ENCODE assay signal across 11 mouse cellular contexts in the genomic region with DNA sequence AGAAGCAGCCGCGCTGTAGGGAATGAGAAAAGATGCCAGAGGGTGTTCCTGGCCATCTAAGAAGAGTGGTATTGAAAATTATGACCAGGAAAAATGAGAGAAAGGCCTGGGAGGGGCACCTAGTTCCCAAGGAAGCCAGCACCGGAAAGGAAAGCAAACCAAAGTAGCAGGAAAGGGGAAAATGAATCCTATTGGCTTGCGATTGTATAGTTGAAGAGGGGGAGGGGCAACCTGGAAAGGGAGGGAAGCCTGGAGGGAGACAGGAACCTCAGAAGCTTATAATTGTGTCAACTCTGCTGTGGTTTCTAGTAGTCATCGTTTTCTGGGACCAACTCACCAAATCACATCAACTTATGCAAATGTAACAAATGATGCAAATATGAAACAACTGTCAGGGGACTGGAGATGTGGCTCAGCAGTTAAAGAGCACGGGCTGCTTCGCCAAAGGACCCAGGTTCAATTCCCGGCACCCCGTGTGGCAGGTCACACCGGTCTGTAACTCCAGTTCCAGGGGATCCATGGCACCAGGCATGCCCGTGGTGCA.
DNase-seq lines count a peak whose midpoint lies in the region; ATAC-seq lines count a peak whose summit lies in the region.
"Had no signal": no experiment of that assay in that cellular context is flagged by ENCODE, and none has a peak within 500 bp of the region (broad histone marks: within the 10 kb centered on the region; RNA-seq: fewer than 3 reads in every experiment).

No protein-coding gene starts in this region.

- no peak overlapping the region for H3K9ac ChIP-seq in hindbrain, embryonic 15.5 days
- H3K9ac ChIP-seq in hindbrain, embryonic 12.5 days = no peak overlapping the region
- H3K9ac ChIP-seq in heart, embryonic 15.5 days = no peak overlapping the region

- no peak overlapping the region for H3K4me3 ChIP-seq in hindbrain, embryonic 15.5 days
- no peak overlapping the region for H3K4me3 ChIP-seq in hindbrain, embryonic 12.5 days
- peak overlapping the region; percentile 96 for H3K4me3 ChIP-seq in brown adipose tissue, adult 24 weeks (ENCODE audit: insufficient read depth, low read depth, low read length)
- peak overlapping the region; percentile 80 for H3K4me3 ChIP-seq in heart, embryonic 15.5 days

- peaks cover 48% of the 10 kb centered on the region for H3K4me1 ChIP-seq in hindbrain, embryonic 15.5 days (replicated peaks)
- H3K4me1 ChIP-seq in hindbrain, embryonic 12.5 days = peaks cover 38% of the 10 kb centered on the region
- peaks cover 16% of the 10 kb centered on the region for H3K4me1 ChIP-seq in brown adipose tissue, adult 24 weeks (ENCODE audit: control insufficient read depth, insufficient read depth, insufficient read length, low read length)
- peaks cover 66% of the 10 kb centered on the region for H3K4me1 ChIP-seq in heart, embryonic 15.5 days (replicated peaks)

- 68% methylated on average over 11 of the region's 11 CpGs for WGBS in hindbrain, embryonic 15.5 days
- 72% methylated on average over 11 of the region's 11 CpGs for whole genome bisulfite sequencing in hindbrain, embryonic 12.5 days
- WGBS in heart, embryonic 15.5 days = 68% methylated on average over 11 of the region's 11 CpGs

- no peak overlapping the region for H3K27ac ChIP-seq in hindbrain, embryonic 15.5 days (replicated peaks)
- H3K27ac ChIP-seq in hindbrain, embryonic 12.5 days = no peak overlapping the region
- H3K27ac ChIP-seq in brown adipose tissue, adult 24 weeks (replicated peaks; ENCODE audit: low read depth, low read length) = peak overlapping the region; percentile 81
- H3K27ac ChIP-seq in heart, embryonic 15.5 days = peak overlapping the region; percentile 98

- DNase-seq in lung, postnatal 14 days = peak; percentile 57
- no peak for DNase-seq in embryo, embryonic 9.5 days (ENCODE audit: extremely low spot score)
- DNase-seq in ovary, postnatal 36 days (ENCODE audit: low spot score) = no peak
- DNase-seq: kidney, postnatal 14 days; retina, postnatal 1 day had no signal

- no peaks in the 10 kb centered on the region for H3K9me3 ChIP-seq in hindbrain, embryonic 15.5 days
- H3K9me3 ChIP-seq in hindbrain, embryonic 12.5 days (replicated peaks) = no peaks in the 10 kb centered on the region
- H3K9me3 ChIP-seq in heart, embryonic 15.5 days (replicated peaks) = no peaks in the 10 kb centered on the region

- no peak for ATAC-seq in hindbrain, embryonic 15.5 days (ENCODE audit: low FRiP score, low read depth)
- ATAC-seq in hindbrain, embryonic 12.5 days (ENCODE audit: low FRiP score) = no peak
- ATAC-seq in heart, embryonic 15.5 days (replicated peaks; ENCODE audit: insufficient number of reproducible peaks, insufficient read depth, low FRiP score, low read depth) = no peak
- no peak for ATAC-seq in inflammation-experienced regulatory T-cells, adult 6 months
- ATAC-seq: midbrain, embryonic 16.5 days had no signal

- H3K36me3 ChIP-seq in hindbrain, embryonic 15.5 days = no peaks in the 10 kb centered on the region
- H3K36me3 ChIP-seq in hindbrain, embryonic 12.5 days = no peaks in the 10 kb centered on the region
- H3K36me3 ChIP-seq in heart, embryonic 15.5 days = no peaks in the 10 kb centered on the region

- 0 out of 2 replicates have a peak overlapping the region, but pooled peaks have one; percentile 88 for H3K4me2 ChIP-seq in hindbrain, embryonic 15.5 days
- H3K4me2 ChIP-seq in hindbrain, embryonic 12.5 days (replicated peaks) = no peak overlapping the region
- peak overlapping the region; percentile 66 for H3K4me2 ChIP-seq in heart, embryonic 15.5 days

- H3K27me3 ChIP-seq in hindbrain, embryonic 15.5 days = peaks cover 17% of the 10 kb centered on the region
- H3K27me3 ChIP-seq in hindbrain, embryonic 12.5 days = peaks cover 58% of the 10 kb centered on the region
- H3K27me3 ChIP-seq in heart, embryonic 15.5 days = no peaks in the 10 kb centered on the region

Comparison
In these comparisons a context has a peak if more than half of its experiments do, and no peak if none do; other contexts are left out.
1. H3K27ac ChIP-seq: peak in brown adipose tissue, adult 24 weeks (single experiment) and heart, embryonic 15.5 days (single experiment); none in hindbrain, embryonic 15.5 days (single experiment) and hindbrain, embryonic 12.5 days (single experiment).
2. H3K4me3 ChIP-seq: peak in brown adipose tissue, adult 24 weeks (single experiment) and heart, embryonic 15.5 days (single experiment); none in hindbrain, embryonic 15.5 days (single experiment) and hindbrain, embryonic 12.5 days (single experiment).